Mouse (Mus musculus) spleen, postnatal 4 days (tissue): ENCODE measurements at regions not wholly inside any gene's neighbourhood (a gene's known extent, or its start where the extent isn't known, plus 50 kb on each side); places are given as distances from the start of the nearest gene placed in this dataset.
A peak's percentile ranks its signal among the peaks of the same experiment; 100 is the strongest.
"Not testable (repeated sequence)": the region's sequence is repeated elsewhere in the genome, so short reads cannot be mapped to it uniquely, and the experiment has no call there.

Experiments used
- DNase-seq, 2 experiments: peaks; one replicate each; pipeline ENCODE4 v3.0.0; 2022; ENCODE audit warnings: low spot score in 2 of 2

DNA sequence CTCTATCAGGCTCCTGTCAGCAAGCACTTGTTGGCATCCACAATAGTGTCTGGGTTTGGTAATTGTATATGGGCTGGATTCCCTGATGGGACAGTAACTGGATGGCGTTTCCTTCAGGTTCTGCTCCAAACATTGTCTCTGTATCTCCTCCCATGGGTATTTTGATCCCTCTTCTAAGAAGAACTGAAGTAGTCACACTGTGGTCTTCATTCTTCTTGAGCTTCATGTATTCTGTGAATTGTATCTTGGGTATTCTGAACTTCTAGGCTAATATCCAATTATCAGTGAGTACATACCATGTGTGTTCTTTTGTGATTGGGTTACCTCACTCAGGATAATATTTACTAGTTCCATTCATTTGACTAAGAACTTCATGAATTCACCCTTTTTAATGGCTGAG is 119.2 kb upstream of the Gm21119 start:
- DNase-seq, result not testable (repeated sequence)

DNA sequence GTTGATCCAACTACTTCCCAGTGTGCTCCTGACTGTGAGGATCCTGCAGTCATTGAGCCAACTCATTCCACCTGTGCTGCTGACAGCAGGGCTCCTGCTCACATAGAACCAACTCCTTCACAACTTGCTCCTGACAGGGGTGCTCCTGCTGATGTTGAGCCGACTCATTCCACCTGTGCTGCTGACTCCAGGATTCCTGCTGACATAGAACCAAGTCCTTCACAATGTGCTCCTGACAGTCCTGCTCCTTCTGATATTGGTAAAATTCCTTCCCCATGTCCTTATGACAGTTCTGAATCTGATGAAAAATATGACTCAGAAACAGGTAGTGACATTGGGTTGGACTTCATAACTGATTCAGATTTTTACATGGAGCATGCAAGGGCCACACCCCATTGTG is 100.8 kb upstream of the Gm21119 start:
- peak in 1 of 2 experiments; percentile 11 for DNase-seq

DNA sequence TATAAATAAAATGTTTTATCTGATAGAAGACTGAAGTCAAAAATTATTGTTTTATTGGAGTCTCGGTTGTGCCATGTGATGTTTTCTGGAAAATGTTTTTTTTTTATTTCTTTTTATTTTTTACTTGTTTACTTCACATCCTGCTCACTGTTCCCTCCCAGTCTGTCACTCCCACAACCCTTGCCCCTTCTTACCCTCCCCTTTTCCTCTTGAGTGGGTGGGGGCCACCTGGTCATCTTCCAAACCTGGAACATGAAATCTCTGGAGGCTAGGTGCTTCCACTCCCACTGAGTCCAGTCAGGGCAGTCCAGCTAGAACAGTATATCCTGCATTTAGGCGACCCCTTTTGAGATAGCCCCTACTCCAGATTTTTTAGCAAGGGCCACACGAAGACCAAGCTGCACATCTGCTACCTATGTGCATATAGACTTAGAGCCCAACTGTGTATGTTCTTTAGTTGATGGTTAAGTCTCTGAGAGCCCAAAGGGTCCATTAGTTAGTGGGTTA is 98.3 kb upstream of the Gm21119 start:
- peak; percentile 13 to 61 for DNase-seq

DNA sequence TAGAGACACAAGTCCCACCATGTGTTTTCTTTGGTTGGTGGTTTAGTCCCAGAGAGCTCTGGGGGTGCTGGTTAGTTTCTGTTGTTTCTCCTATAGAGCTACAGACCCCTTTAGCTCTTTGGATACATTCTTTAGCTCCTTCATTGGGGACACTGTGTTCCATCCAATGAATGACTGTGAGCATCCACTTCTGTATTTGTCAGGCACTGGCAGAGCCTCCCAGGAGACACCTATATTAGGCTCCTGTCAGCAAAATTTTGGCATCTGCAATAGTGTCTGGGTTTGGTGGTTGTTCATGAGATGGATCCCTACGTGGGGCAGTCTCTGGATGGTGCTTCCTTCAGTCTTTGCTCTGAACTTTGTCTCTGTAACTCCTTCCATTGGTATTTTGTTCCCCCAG is 97.2 kb upstream of the Gm21119 start:
- not testable (repeated sequence) for DNase-seq

DNA sequence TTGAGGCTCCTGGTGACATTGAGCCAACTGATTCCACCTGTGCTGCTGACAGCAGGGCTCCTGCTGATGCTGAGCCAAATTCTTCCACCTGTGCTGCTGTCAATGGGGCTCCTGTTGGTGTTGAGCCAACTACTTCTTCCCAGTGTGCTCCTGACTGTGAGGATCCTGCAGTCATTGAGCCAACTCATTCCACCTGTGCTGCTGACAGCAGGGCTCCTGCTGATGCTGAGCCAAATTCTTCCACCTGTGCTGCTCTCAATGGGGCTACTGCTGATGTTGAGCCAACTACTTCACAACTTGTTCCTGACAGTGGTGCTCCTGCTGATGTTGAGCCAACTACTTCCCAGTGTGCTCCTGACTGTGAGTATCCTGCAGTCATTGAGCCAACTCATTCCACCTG is 90.2 kb upstream of the Gm21119 start:
- peak; percentile 10 to 52 for DNase-seq

DNA sequence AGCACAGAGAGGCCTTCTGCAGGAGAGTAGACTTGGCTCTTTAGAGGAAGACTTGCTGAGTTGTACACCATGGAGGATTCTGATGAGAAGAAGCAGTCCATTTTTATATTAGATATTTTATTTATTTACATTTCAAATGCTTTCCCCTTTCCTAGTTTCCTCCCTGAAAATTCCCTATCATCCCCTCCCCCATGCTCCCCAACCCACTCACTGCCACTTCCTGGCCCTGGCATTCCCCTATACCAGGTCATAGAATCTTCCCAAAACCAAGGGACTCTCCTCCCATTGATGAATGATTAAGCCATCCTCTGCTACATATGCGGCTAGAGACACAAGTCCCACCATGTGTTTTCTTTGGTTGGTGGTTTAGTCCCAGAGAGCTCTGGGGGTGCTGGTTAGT is 85.7 kb upstream of the Gm21119 start:
- DNase-seq, result peak; percentile 11 to 56

DNA sequence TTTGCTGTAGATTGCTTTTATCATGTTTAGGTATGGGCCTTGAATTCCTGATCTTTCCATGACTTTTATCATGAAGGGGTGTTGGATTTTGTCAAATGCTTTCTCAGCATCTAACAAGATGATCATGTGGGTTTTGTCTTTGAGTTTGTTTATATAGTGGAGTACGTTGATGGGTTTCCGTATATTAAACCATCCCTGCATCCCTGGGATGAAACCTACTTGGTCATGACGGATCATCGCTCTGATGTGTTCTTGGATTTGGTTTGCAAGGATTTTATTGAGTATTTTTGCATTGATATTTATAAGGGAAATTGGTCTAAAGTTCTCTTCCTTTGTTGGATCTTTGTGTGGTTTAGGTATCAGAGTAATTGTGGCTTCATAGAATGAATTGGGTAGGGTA is 75.7 kb upstream of the Gm21119 start:
- peak; percentile 12 to 61 for DNase-seq

DNA sequence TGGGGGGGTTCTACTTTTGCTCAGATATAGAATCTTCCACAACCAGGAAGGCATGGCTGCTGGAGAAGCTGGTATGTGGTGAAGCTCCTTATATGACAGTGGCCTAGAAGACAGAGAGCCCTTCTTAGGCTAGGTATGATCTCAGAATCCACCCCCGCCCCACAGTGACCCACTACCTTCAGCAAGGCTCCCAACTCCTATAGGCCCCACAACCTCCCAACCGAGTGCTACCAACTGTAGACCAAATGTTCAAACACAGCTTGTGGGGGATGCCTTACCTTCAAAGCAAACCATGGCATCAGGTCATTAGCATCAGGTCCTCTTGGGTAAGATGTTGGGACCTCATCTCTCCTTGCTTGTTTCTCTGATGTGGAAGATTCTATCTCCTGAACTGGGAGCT is 70.6 kb upstream of the Gm21119 start:
- peak in 1 of 2 experiments; percentile 66 for DNase-seq

DNA sequence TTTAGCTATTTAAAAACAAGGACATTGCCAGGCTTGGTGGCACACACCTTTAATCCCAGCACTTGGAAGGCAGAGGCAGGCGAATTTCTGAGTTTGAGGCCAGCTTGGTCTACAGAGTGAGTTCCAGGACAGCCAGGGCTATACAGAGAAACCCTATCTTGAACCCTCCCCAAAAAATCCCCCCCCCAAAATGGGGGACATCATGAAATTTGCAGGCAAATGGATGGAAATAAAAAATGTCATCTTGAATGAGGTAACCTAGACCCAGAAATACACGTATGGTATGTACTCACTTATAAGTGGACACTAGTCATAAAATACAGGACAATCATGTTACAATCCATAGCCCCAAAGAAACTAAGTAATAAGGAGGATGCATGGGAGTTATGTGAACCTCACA is 69.4 kb upstream of the Gm21119 start:
- peak in 1 of 2 experiments; percentile 66 for DNase-seq

DNA sequence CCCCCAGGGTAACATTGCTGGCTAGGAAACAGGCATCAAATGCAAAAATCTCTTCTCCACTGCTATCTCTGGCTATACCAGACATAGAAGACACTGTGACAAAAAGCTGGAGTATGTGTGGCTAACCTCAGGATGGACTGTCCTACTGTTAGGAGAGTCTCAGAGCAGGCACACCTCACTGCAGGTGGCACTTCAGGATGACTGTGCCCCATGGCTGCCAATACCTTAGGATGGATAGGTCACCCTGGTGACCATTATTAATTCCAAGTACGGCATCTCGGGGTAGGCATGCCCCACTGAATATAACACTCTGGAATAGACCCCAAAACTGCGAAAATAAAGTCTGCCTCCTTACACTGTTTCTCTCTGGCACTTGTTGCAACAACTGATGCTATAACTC is 68.3 kb upstream of the Gm21119 start:
- DNase-seq, result not testable (repeated sequence)

DNA sequence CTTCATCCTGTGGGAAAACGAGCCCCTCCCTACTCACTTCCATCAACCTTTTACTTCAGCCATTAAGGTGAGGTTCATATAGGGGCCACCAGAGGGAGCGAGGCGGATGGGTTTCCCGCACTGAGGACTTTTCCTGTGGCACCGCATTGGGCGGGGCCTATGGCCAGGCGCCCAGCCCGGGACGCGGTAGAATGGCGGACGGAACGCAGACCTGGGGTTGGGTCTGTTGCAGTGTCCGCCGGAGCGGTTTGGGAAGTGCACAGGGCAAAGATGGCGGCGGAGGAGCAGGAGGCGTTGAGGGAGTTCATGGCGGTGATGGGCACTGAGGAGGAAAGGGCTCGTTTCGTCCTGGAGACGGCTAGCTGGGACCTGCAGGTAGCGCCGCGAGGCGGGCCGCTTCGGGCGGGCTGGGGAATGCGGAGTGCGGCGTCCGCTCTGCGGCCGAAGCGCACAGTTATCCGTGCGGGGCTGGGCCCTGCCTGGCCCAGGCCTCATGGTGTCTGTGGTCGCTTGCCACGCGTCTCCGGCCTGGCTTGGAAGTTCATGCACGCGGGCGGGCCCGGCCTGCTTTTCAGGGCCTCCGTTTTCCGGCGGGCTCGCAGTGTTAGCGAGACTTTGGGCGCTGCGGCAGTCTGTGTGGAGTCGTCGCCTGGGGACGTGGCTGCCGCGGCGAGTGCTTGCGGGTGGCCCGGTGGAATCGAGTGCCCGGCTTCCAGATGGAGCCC is 64.5 kb upstream of the Gm21119 start:
- peak; percentile 86 to 89 for DNase-seq

DNA sequence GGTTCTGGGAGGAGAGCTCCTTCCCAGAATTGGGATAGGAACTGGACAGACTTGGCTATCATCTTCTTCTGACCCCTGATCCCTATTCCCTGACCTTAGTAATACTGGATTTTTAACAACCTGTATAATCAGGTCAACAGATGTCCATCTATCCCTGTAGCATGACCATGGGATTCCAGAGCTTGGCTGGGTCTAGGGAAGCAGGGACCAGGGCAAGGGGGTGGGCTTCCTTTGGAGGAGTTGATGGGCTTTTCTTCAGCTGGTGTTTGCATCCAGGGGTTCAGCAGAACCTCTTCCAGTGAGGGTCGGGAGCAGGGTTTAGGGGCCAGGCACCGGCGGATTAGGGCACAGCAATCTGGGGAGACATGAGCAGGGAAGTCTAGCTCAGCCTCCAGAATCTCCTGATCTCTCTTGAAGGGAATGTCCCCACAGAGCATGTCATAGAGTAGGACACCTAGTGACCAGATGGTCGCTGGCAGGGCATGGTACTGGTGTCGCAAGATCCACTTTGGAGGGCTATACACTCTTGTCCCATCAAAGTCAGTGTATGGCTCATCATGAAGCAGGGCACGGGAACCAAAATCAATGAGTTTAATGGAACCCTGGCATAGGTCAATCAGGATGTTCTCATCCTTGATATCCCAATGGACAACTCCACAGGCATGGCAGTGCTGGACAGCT is 58.1 kb upstream of the Gm21119 start:
- not testable (repeated sequence) for DNase-seq

DNA sequence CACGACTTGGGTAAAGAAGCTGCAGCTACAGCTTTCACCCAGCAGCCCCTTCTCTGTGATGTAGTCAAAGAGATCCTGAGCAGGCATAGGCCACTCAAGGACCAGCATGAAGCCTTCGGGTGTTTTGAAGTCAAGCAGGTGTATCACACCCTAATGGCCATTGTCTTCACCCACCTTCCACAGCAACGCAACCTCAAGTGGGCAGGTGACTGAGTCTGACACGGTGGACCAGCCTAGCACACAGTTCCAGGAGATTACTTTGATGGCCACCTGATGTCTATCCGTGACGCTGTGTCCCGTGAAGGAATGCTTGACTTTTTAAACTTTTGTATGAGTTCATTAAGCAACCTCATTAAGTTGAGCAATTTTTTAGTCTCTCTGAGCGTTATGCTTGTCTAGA is 57.5 kb upstream of the Gm21119 start:
- DNase-seq, result not testable (repeated sequence)

DNA sequence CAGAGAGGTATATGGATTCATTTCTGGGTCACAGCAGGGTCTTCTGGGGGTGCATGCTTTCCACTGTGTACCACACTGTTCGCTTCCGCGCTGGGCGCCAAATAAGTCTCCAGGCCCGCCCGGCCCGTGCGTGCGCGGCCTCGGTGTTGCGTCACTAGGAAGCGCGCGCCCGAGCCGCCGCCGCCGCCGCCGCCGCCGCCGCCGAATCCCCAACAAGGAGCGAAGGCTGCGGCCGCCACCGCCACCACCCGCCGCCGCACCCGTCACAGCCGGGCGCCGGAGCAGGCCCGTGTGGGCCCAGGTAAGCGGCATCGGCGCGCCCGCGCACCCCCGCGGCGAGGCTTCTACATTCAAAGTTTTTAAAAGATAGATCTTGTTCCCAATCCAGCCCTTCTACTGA is 57.1 kb upstream of the Gm21119 start:
- DNase-seq, result peak; percentile 29 to 66
